Mouse (Mus musculus): ENCODE measurements around the gene Ccdc115. TPM values are rescaled to one million over a fixed set of nuclear protein-coding genes. Genes with fewer than 3 reads are reported as not detected.

The Ccdc115 gene
- total RNA-seq, 1 experiment: 26.6 TPM

DNA sequence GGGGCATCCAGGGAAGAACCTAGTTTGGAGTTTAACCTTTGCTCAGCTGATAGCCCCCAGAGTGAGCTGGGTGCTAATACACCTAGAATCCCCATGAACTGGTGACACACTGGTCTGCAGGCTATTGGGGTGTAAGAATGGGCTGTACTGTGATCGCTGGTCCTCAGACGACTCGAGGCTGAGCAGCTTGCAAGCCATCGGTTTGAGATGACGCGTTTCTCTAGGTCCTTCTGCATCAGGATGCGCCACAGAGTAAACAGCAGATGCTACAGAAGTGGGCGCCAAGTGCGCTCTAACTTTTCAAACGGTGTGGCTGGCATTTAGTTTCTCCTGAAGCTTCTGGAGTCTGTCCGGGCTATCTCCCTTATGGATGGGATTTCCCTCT, 50.6 kb downstream of the Ccdc115 start:
- no peak for DNase-seq (ENCODE audit: low read depth, low spot score)
- H3K9ac ChIP-seq (ENCODE audit: insufficient read depth, low read depth, low read length, poor library complexity, severe bottlenecking): no peak overlapping the region
- in situ Hi-C loops (cut with MboI; ENCODE audit: low sequenced_read_pairs in 2 of 2, unreplicated experiment in 2 of 2): no loop called here
- H3K9me3 ChIP-seq (ENCODE audit: control insufficient read depth, insufficient read depth, low read depth, low read length): no peaks in the 10 kb centered on the region
- no peaks in the 10 kb centered on the region for H3K36me3 ChIP-seq (ENCODE audit: control insufficient read depth, insufficient read depth, low read length, poor library complexity, severe bottlenecking)
- no peak overlapping the region for H3K4me3 ChIP-seq (ENCODE audit: insufficient read depth in 1 of 2, low read depth in 1 of 2, low read length in 2 of 2, poor library complexity in 1 of 2, severe bottlenecking in 1 of 2)
- no peak overlapping the region for H3K27ac ChIP-seq (ENCODE audit: insufficient read depth, low read depth, low read length, poor library complexity, severe bottlenecking)
- TF ChIP-seq HCFC1 (IDR thresholded peaks at IDR 0.05; ENCODE audit: borderline replicate concordance, insufficient read depth, low read length) (no peak), MAFK (IDR thresholded peaks at IDR 0.05; ENCODE audit: insufficient read depth, low read depth, low read length) (no peak)
- no peaks in the 10 kb centered on the region for H3K4me1 ChIP-seq (ENCODE audit: control insufficient read depth in 2 of 2, insufficient read depth in 2 of 2, low read length in 2 of 2, poor library complexity in 1 of 2)

DNA sequence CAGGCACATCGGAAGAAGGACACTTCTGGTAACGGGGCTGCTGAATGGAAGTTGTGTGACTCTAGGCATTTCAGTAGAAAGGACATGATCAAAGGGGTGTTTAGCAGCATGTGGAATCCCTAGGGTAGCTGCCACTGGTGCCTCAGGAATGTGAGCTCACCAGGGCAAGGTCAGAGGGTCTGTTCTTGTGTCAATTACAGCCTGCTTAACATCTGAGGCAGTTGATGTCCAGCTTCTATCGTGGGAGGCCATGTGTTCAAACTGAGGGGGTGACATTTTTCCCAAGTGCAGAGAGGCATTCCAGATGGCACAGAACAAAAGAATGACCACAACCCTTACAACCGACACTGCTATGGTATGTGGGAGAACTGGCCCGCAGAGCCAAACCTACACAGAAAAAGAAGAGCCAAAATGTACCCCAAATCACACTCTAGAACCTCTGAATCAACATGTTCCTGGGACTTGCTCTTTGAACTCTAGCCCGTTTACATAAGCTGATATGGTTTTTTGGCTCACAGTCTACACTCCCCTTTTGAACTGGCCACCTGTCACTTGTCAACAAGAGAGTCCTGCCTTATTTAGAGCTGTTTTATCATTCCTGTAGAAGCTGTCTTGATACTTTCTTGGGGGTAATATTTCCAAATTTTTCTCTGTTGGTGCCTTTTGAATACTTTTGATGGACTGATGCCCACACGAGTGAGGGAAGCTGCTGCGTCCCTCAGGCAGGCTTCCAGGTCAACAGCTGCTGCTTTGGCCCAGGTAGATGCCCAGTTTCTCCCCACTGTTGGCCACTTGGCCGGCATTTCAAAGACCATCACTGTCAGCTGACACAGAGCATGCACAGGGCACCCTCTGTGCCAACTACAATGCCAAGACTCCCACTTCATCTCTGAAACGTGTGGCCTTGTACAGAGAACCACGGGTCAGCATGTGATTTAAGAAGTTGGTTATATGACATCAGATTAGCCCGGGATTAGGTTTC, 51.8 kb downstream of the Ccdc115 start:
- in situ Hi-C loops (cut with MboI; ENCODE audit: low sequenced_read_pairs in 2 of 2, unreplicated experiment in 2 of 2): no loop called here

More for the DNA sequence above, 51.8 kb downstream of the Ccdc115 start:
- Histone ChIP-seq H3K4me1 (ENCODE audit: control insufficient read depth in 2 of 2, insufficient read depth in 2 of 2, low read length in 2 of 2, poor library complexity in 1 of 2) (no peaks in the 10 kb centered on the region), H3K9me3 (ENCODE audit: control insufficient read depth, insufficient read depth, low read depth, low read length) (no peaks in the 10 kb centered on the region), H3K9ac (ENCODE audit: insufficient read depth, low read depth, low read length, poor library complexity, severe bottlenecking) (no peak overlapping the region), H3K4me3 (ENCODE audit: insufficient read depth in 1 of 2, low read depth in 1 of 2, low read length in 2 of 2, poor library complexity in 1 of 2, severe bottlenecking in 1 of 2) (no peak overlapping the region), H3K36me3 (ENCODE audit: control insufficient read depth, insufficient read depth, low read length, poor library complexity, severe bottlenecking) (no peaks in the 10 kb centered on the region), H3K27ac (ENCODE audit: insufficient read depth, low read depth, low read length, poor library complexity, severe bottlenecking) (no peak overlapping the region)
- no peak for DNase-seq (ENCODE audit: low read depth, low spot score)
- TF ChIP-seq ZC3H11A (IDR thresholded peaks at IDR 0.05; ENCODE audit: borderline replicate concordance, low read depth, low read length) (no peak), ZNF384 (IDR thresholded peaks at IDR 0.05; ENCODE audit: low read depth, low read length) (no peak), HCFC1 (IDR thresholded peaks at IDR 0.05; ENCODE audit: borderline replicate concordance, insufficient read depth, low read length) (no peak), MAFK (IDR thresholded peaks at IDR 0.05; ENCODE audit: insufficient read depth, low read depth, low read length) (no peak), CHD2 (IDR thresholded peaks at IDR 0.05; ENCODE audit: low read depth, low read length) (no peak)

Other genes with a start within 250 kb of the Ccdc115 start
- 103 and 111 TPM in 2 replicates for gene Imp4, start 179 bp upstream of the Ccdc115 start, total RNA-seq (2012; rRNA removed)
- 2.6 and 4.0 TPM in 2 replicates for gene Ptpn18, start 20.1 kb upstream of the Ccdc115 start, total RNA-seq (2012; rRNA removed)
- not detected in 2 replicates for gene Prss39, start 58.7 kb upstream of the Ccdc115 start, total RNA-seq (2012; rRNA removed)
- gene Cfc1, start 96.0 kb upstream of the Ccdc115 start, total RNA-seq (2012; rRNA removed): 0.58 and 0.69 TPM in 2 replicates
- gene Prss40, start 121.3 kb upstream of the Ccdc115 start, total RNA-seq (2012; rRNA removed): not detected in 2 replicates
- not detected in 2 replicates for gene Amer3, start 140.0 kb upstream of the Ccdc115 start, total RNA-seq (2012; rRNA removed)

All from ES-E14 (cell line).